Mouse (Mus musculus): ENCODE results near the gene Setdb1.
A peak's percentile ranks its signal among the peaks of the same experiment; 100 is the strongest.
"Not testable (repeated sequence)": the region's sequence is repeated elsewhere in the genome, so short reads cannot be mapped to it uniquely, and the experiment has no call there.

Gene Setdb1

DNA sequence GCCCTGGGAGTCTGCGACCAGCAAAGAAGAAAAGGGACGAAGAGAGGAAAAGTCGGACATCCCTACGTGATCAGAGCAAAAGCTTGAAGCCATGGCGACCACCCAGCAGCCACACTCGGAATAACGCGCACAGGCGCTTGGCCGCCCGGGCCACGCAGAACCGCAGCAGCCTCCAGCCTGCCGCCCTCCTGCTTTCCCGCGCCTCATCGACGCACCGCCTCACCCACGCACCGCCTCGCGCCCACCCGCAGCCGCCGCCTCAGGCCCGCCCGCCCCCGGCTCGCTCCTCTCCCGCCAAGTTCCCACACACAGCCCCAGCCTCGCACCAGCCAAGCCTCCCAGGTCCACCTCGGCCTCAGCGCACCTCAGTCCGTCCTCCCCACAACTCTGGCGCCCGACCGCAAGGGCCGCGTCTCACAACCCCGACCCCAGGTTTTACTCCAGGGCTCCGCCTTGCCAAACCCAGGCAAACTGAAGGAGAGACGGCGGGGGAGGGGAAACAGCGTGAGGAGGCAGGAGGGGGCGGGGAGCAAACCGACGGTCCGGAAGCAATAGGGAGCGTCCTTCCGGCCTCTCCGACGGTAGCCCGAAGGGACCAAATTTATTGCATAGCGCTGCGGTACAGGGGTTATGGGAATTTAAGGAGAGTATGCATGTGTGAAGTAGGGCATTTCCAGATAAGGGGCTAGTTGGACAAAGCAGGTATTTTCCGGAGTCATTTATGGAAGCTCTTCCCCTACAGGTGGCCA lies at the start of gene Setdb1:
Gene Setdb1, minus strand, starts transcription at position 502 of the 749 bp plus-strand sequence.
- peak; percentile 95 to 96 for DNase-seq

DNA sequence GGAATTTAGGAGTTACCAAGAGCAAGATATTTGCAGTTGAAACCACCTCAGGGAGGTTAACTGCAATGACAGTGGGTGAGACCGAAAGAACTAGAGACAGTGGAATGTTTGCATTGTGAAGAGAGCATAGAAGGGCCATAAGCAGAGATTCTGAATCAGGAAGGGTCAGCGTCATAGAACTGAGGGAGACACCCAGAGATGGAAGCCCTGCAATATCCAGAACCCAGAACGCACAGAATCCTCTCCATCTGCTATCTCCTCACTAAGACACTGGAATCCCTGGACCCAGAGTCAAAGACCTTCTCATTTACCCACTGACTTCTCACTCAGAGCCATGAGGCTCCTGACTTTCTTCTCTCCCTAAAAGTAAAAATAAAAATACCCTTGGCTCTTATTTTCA lies 45.7 kb upstream of the Setdb1 start, which contains the start of gene 4930558C23Rik:
Gene 4930558C23Rik, minus strand, starts transcription at position 101 of the 400 bp plus-strand sequence.
- DNase-seq = no peak

DNA sequence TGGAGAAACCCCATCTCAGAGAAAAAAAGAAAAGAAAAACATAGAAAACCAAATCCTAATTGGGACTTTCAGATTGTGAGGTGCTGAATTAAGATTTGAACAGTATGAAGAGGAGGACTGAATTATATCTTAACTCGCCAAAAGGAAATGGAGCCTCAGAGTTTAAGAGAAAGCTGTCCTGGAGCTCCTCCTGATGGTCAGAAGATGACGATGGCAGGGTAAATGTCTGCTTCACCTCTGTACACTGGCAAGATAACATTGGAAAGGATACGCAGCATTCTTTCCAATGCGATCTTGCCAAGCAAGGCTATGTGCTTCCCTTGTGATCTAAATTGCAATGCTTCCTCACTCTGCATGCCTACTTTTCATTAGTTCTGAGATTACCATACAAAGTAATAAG lies 37.4 kb upstream of the Setdb1 start:
- peak in 1 of 2 experiments; percentile 15 for DNase-seq

DNA sequence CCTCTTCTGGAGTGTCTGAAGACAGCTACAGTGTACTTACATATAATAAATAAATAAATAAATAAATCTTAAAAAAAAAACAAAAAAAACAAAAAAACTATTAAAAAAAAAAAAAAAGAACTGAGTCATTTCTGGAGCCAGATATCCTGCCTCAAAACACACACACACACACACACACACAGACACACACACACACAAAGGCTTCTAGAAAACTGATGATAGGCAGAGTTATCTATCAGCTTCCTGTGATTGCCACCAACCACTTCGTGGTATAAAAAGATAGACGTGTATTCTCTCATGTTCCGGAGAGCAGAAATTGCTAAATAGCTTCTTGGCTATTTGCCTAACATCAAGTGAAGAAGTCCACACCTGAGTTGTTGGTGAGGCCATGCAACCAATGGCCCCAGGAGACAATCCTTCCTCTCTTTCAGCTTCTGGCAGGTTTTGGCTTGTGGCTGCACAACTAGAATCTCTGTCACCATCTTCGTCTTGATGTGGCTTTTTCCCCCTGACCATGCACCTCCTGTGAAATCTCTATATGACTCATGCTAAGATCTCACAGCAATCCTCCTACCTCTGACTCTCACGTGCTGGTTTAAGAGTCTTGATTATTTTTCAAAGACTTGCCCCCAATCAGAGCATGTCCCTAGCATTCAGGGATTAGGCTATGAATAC lies 28.5 kb upstream of the Setdb1 start:
- no peak for DNase-seq

DNA sequence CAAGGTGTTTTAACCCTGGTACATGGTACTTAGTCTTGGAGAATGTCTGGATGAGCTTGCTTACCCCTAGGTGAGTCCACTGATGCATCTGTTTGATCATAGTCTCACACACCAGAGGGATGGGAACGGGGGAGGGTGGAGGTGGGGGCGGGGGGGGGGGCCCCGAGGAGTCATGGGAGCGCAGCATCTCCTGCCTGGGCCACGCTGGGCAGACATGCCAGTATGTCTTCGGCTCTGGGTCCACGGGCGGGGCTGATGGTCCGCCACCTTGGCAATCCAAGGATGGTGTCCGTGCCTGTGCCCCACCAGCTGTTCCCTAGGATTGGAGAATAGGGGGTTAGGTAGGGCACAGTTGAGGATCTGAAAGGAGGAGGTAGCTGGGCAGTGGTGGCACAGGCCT lies 16.2 kb upstream of the Setdb1 start:
- DNase-seq = no peak

DNA sequence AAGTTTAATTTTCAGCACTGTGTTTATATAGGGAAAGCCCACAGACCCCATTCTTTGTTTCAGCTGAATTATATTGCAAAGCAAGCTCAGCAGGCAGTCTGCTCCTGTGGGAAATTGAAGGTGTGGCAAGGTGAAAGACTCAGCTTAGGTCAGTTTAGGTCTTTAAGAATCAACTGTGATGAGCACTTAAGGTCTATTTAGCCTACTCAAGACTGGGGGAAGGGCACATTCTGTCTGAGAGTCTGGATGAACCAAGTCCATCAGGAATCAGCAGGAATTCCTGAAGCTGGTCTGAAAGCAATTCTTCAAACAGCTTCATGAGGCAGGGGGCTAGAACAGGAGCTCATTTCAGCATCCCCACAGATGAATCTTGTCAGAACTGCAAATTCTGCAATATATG lies 13.1 kb upstream of the Setdb1 start:
- DNase-seq = no peak

DNA sequence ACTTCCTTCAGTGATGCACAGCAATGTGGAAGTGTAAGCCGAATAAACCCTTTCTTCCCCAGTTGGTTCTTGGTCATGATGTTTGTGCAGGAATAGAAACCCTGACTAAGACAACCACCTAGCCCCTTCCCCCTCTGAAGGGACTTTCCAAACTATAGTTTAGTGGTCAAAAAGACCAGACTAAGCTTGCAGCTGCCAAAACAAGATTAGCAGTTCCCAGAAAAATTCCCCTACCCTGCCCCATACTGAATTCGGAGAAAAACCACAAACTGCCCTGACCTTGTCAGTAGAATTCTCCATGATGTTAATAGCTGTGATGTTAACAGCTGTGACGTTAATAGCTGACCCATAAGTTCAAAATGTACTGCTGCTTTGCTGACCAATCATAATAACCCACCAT lies 3.3 kb upstream of the Setdb1 start:
- not testable (repeated sequence) for DNase-seq

DNA sequence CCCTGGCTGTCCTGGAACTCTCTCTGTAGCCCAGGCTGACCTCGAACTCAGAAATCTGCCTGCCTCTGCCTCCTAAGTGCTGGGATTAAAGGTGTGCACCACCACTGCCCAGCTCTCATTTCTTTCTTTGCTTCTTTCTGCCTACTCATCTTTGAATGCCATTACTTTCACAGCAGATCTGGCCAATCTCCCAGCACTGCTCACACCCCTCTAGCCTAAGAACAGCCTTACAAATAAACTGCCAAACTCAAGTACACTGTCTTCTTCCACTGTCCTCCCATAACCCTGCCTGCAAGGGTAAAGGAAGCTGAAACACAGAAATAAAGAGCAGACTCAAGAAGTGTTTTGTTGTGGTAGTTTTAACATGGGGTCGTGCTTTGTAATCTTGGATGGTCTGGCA lies 744 bp upstream of the Setdb1 start:
- DNase-seq = no peak

DNA sequence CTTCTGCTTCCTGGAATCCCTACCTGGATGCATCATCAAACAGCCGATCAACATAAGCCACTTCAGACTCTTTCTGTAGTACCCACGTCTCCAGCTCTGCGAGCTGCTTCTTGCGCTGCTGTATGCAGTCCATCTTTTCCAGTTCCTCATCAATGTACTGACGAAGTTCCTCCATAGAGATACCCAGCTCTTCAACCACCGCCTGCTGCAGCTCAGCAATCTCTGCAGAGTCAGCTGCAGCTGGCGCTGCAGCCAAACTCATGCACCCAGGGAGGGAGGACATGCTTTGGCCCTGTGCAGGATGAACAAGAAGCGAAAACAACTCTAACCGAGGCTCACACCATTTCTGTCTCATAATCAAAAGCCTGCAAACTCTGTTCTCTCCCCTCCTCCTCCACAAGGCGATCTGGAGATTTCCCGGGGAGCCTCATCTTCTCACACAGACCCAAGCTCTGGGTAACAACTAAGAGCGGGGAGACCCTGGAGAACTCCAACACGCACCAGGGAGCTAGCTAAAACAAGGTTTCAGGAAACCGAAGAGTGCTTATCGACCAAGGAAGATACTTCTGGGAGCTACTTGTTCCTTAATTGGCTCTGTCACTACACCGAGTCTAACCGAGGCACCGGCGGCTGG lies 974 bp downstream of the Setdb1 start:
- DNase-seq = not testable (repeated sequence)

DNA sequence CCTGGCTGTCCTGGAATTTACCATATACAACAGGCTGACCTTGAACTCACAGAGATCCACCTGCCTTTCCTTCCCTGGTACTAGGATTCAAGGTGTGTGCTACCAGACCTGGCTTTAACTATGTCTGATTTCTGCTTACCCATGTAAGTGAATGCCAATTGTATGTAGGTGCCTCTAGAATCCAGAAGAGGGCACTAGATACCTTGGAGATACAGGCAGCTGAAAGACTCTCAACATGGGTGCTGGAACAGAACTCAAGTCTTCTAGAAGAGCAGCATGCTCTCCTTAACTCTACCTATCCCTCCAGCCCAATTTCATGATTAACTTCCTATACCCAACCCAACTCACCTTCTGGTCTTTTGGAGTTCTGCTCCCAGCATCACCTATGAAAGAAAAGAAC lies 7.5 kb downstream of the Setdb1 start:
- DNase-seq = peak in 1 of 2 experiments; percentile 17

DNA sequence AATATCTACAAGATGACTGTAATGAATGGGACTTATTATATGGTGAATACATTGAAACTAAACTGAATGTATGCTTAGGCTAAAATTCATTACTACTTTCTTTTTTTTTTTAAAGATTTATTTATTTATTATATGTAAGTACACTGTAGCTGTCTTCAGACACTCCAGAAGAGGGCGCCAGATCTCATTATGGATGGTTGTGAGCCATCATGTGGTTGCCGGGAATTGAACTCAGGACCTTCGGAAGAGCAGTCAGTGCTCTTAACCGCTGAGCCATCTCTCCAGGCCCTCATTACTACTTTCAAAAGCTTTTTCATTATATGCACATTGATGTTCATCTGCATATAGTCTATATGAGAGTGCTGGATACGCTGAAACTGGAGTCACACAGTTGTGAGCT lies 8.7 kb downstream of the Setdb1 start:
- not testable (repeated sequence) for DNase-seq

DNA sequence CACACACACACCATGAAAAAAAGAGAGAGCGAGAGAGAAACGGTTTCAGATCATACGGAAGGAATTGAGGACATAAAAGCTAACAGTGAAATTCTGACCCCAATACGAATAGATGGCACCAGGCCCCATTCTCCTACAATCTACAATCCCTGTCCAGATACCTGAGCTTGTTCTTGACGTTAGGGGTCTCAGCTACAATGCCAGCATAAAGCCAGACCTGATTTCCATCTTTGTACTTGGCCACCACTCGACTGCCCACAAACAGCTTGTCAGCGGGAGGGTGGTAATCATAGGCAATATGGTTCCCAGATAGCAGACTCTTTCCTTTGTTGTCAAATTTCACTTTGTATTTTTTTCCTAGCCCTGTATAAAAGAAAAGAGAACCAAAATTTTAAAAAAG lies 10.5 kb downstream of the Setdb1 start:
- no peak for DNase-seq

DNA sequence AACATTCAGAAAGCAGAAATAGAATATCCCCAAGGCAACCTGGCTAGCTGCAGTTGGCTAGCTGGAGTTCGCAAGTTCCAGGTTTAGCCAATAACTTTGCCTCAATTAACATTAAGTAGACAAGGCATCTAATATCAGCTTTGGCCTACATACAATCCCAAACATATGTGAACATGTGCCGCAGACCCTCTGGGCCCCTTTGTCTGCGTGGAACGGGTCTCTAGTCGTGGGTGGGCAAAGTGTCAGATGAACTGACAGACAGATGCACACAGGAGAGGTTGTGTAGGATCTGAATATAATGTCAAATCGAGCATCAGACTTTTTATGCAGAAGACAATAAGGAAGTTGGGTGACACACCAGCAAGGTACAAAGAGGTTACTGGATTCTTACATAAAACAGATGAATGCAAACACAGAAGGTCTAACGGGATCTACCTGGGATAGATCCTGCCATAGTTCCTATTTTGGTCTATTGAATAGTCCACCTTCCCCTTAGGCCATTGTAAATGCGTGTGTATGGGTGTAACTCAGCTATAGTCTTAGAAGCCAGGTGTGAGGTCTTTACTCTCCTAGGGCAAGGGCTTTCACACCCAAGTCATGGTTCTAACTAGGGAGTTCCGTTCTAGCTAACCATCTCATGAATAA lies 13.5 kb downstream of the Setdb1 start:
- not testable (repeated sequence) for DNase-seq

DNA sequence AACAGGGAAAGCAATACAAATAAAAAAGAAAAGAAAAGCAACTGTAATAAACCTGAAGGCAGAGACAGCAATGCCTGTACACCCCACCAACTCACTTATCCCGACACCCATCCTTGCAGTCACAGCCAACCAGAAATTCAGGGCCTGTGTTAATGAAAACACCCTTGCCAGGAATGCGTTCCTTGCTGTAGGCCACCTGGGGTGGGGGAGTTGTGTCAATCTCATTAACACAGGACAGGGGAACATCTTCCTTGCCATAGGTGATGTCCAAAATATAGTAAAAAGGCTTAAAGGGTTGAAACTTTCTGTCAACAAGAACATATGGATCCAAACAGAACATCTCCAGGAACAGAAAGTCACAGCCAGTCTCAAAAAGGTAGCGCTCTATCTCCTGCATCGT lies 18.8 kb downstream of the Setdb1 start:
- no peak for DNase-seq

DNA sequence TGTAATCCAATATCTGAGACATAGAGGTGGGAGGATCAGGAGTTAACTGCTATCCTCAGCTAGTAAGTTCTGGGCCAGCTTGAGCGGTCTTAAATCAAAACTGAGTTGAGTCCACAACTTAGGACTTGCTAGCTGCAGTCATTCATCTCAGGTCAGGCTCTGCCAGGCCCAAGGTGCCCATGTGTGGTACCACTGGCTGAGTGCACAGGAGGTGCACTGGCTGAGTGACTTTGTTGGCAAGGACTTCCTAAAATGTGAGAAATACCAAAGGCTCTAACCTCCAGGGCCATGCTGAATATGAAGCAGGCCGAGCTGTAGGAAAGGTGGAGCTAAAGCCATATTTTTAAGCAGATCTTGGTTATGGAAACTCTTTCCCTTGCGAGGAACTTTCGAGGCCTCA lies 19.7 kb downstream of the Setdb1 start:
- DNase-seq = no peak

DNA sequence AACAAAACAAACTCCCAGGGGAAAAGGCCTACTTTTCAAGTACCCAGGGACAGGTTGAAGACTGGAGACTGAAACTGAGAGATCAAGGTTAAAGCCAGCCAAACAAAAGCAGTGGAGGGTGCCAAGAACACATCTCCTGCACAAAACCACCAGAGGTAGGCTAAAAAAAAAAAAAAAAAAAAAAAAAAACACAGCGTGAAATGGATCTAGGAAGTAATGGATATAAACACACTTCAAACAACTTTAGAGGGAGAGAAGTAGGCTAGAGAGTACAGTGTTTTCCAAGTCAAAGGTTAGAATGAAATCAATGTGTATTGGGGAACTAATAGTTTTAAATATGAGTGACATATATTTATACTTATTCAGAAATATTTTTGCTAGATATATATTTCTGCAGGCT lies 25.5 kb downstream of the Setdb1 start:
- no peak for DNase-seq

DNA sequence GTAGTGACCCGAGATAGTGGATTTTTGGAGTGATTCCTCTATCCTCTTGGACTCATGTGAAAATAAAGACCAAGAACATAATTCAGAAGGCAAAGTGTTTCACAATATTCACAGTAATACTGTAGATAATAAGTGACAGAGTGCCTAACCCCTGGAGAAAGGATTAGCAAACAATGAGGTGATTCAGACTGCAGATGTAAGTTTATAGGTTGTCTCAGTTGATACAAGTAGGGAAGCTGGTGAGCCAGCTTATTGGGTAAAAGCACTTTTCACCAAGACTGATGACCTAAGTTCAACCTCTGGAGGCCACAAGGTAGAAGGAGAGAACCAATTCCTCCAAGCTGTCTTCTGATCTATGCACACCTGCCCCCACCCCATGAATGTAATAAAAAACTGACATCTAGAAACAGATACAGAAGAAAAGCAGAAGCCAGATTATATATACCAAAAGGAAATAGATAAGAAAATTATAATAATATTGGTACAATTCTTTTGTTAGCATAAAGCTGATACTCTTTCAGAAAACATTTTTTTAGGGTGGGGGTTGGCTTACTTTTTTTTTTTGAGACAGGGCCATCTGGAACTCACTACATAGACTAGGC lies 28.1 kb downstream of the Setdb1 start:
- no peak for DNase-seq

DNA sequence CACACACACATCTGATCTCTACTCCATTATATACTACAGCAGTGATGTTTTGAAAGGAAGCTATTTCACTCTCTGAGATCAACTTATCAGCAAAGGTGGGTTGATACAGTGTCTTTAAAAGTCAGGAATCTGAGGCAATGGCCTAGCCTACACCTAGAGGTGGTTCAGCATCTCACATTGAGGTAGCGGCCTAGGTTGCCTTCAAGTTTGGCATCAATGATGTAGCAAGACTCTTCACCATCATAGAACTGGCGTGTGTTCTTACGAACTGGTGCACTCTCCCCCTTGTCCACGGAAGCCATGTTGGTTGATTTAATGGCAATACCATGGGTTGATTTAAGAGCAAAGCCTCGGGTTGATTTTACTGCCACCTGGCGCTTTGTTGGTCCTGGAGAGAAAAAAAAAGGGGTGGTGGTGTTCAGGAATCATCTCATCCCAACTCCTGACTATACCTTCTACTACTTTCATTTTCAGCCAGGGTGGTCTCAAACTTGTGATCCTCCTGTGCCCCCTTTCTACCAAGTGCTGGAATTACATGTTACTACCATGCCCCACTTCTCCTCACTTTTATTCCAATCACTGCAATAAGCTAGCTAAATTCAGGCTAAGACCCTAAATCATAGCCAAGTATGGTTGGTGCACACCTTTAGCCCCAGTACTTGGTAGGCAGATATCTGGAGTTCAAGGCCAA lies 32.4 kb downstream of the Setdb1 start:
- no peak for DNase-seq

DNA sequence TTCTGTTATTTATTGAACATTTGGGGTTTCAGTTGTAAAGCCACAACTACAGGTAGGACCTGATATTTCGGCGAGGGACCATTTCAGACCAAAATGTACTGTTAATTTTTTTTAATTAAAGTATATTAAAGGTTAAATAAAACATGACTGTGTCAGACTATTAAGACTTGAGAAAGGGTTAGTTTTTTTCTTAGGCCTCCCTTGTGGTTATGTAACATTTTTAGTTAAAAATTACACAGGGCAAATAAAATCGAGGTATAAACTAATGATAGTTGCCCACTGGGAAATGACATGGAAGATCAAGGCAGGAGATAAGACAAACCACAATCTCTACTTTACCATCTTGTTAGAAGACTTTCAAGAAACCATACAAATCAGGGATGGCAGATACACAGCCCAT lies 33.6 kb downstream of the Setdb1 start:
- DNase-seq = no peak

DNA sequence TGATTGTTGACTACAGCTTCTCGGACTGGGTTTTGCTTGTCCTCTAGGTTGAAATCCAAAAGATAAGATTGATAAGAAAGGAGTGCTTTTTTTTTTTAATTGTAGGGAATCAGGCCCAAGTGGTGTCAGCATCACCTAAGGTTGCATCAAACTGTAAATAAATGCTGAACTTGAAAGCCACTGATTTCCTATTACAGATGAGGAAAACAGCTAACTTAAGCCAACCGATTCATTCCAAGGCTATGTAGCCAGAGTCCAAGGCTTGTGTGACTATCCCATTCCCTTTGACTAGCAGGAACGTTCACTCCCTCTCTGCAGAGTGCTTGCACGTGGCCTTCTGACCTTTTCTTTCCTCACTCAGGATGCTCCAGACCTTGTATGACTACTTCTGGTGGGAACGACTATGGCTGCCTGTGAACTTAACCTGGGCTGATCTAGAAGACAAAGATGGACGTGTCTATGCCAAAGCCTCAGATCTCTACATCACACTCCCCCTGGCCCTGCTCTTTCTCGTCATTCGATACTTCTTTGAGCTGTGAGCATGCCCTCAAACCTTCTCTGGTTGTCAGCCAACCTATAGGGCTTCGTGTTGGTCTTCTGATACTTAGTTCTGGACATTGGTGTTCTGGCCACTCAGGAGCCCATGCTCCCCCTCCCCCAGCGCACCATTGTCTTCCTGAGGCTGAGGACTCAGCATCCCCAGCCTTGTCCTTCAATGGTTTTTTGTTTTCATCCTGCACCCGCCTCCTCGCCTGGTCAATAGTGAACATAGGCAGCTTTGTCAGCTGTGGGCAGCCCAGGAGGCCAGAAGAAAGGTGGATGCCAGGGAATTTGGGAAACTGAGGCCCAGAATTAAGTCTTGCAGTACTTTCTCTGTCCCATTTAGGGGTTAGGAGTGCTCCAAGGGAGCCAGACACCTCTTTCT lies 37.0 kb downstream of the Setdb1 start:
- no peak for DNase-seq

DNA sequence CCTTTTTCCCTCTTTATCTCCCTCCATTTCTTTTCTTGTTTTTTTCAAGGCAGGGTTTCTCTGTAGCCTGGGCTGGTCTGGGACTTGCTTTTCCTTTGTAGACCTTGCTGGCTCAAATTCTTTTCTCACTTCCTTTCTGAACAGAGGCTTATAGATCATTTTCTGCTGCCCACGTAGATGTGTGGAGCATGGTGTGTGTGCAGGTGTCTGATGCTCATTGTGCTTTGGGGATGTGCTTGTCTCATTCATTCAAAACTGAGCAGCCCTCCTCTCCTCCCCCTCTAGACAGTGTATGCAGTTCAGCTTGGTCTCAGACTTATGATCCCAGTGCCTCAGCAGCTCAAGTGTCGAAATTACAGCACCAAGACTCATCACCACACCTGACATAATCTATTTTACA lies 37.9 kb downstream of the Setdb1 start:
- no peak for DNase-seq

Measured in lung, postnatal 4 days (tissue).